8 mouse cellular contexts compared by ENCODE assay signal in genomic region chr10:80754594-80755290, GRCm38 (mm10). TPM values are rescaled to one million over a fixed set of nuclear protein-coding genes. Genes with fewer than 3 reads are reported as not detected.
DNase-seq lines count a peak whose midpoint lies in the region; ATAC-seq and TF ChIP-seq lines count a peak whose summit lies in the region.

Gene Dot1l, plus strand, starts transcription at chr10:80755206.

- H3K4me3 ChIP-seq in CH12.LX (replicated peaks in 1 of 3; ENCODE audit: low read depth in 2 of 3, low read length in 2 of 3, poor library complexity in 1 of 3): peak within 1 kb of the TSS; percentile 93 to 98 (median 96)
- H3K4me3 ChIP-seq in forebrain, embryonic 12.5 days (replicated peaks): peak within 1 kb of the TSS; percentile 99
- peak within 1 kb of the TSS; percentile 96 for H3K4me3 ChIP-seq in heart, postnatal 0 days (ENCODE audit: low read depth, low read length)
- peak within 1 kb of the TSS; percentile 97 for H3K4me3 ChIP-seq in liver, embryonic 16.5 days (ENCODE audit: low read depth, low read length)
- H3K4me3 ChIP-seq in neural tube, embryonic 13.5 days: peak within 1 kb of the TSS; percentile 57
- peak within 1 kb of the TSS; percentile 91 for H3K4me3 ChIP-seq in testis, adult 2 months (ENCODE audit: control insufficient read depth, low read depth, low read length)

- peak; percentile 91 for ATAC-seq in forebrain, embryonic 12.5 days (ENCODE audit: low FRiP score)
- peak; percentile 83 for ATAC-seq in heart, postnatal 0 days (ENCODE audit: insufficient read depth, low read depth)
- peak; percentile 95 for ATAC-seq in liver, embryonic 16.5 days (ENCODE audit: low read depth)
- ATAC-seq in neural tube, embryonic 13.5 days (ENCODE audit: low read depth): peak; percentile 90

- H3K27ac ChIP-seq in CH12.LX (ENCODE audit: insufficient read depth, low read depth): peak within 1 kb of the TSS; percentile 38
- H3K27ac ChIP-seq in forebrain, embryonic 12.5 days: peak within 1 kb of the TSS; percentile 86
- H3K27ac ChIP-seq in heart, postnatal 0 days (ENCODE audit: low read depth): peak within 1 kb of the TSS; percentile 87
- peak within 1 kb of the TSS; percentile 82 for H3K27ac ChIP-seq in liver, embryonic 16.5 days (ENCODE audit: low read length)
- H3K27ac ChIP-seq in neural tube, embryonic 13.5 days (replicated peaks): peak within 1 kb of the TSS; percentile 89
- peak within 1 kb of the TSS; percentile 94 for H3K27ac ChIP-seq in testis, adult 2 months (ENCODE audit: control insufficient read depth, insufficient read depth, low read depth, low read length)

- TF ChIP-seq RAD21 in CH12.LX (IDR thresholded peaks at IDR 0.05; ENCODE audit: low read depth, low read length): no peak

- H3K27me3 ChIP-seq in CH12.LX (replicated peaks): no peaks in the 10 kb centered on the region
- no peaks in the 10 kb centered on the region for H3K27me3 ChIP-seq in forebrain, embryonic 12.5 days
- H3K27me3 ChIP-seq in heart, postnatal 0 days (ENCODE audit: control insufficient read depth, insufficient read depth, low read length): no peaks in the 10 kb centered on the region
- no peaks in the 10 kb centered on the region for H3K27me3 ChIP-seq in liver, embryonic 16.5 days (ENCODE audit: control insufficient read depth, insufficient read depth, low read depth, low read length)
- no peaks in the 10 kb centered on the region for H3K27me3 ChIP-seq in neural tube, embryonic 13.5 days
- no peaks in the 10 kb centered on the region for H3K27me3 ChIP-seq in testis, adult 2 months (ENCODE audit: control insufficient read depth, insufficient read depth, low read length)

- DNase-seq in CH12.LX (ENCODE audit: extremely low read depth): peak; percentile 94
- peak; percentile 91 for DNase-seq in c-Kit-positive CD71-positive TER-119-negative erythroid progenitor cells, embryonic 14.5 days (ENCODE audit: low read depth)
- DNase-seq in heart, postnatal 0 days (ENCODE audit: low spot score): peak; percentile 97
- DNase-seq in kidney, postnatal 4 days: peak; percentile 99 to 100

- H3K4me2 ChIP-seq in CH12.LX (ENCODE audit: insufficient read depth, low read depth, poor library complexity, severe bottlenecking): peak within 1 kb of the TSS; percentile 52
- H3K4me2 ChIP-seq in forebrain, embryonic 12.5 days: peak within 1 kb of the TSS; percentile 98
- H3K4me2 ChIP-seq in heart, postnatal 0 days (ENCODE audit: low read depth, low read length): peak within 1 kb of the TSS; percentile 93
- peak within 1 kb of the TSS; percentile 76 for H3K4me2 ChIP-seq in liver, embryonic 16.5 days (ENCODE audit: low read depth, low read length)
- H3K4me2 ChIP-seq in neural tube, embryonic 13.5 days: peak within 1 kb of the TSS; percentile 99

- peak within 1 kb of the TSS; percentile 96 for H3K9ac ChIP-seq in CH12.LX (ENCODE audit: insufficient read depth, low read depth)
- H3K9ac ChIP-seq in forebrain, embryonic 12.5 days: peak within 1 kb of the TSS; percentile 98
- H3K9ac ChIP-seq in heart, postnatal 0 days (replicated peaks; ENCODE audit: low read depth, low read length): peak within 1 kb of the TSS; percentile 97
- H3K9ac ChIP-seq in liver, embryonic 16.5 days (ENCODE audit: low read depth, low read length): peak within 1 kb of the TSS; percentile 94
- peak within 1 kb of the TSS; percentile 86 for H3K9ac ChIP-seq in neural tube, embryonic 13.5 days

- in situ Hi-C loops in CH12.LX (cut with MboI; ENCODE audit: low pct_ligation_motif_present, low pct_unique_long_range_greater_than_20kb, low sequenced_read_pairs): no loop called here

- H3K9me3 ChIP-seq in CH12.LX (replicated peaks; ENCODE audit: low read length): no peaks in the 10 kb centered on the region
- H3K9me3 ChIP-seq in forebrain, embryonic 12.5 days: no peaks in the 10 kb centered on the region
- H3K9me3 ChIP-seq in heart, postnatal 0 days (replicated peaks; ENCODE audit: control insufficient read depth, low read length): no peaks in the 10 kb centered on the region
- H3K9me3 ChIP-seq in liver, embryonic 16.5 days (replicated peaks; ENCODE audit: control insufficient read depth, low read length): no peaks in the 10 kb centered on the region
- H3K9me3 ChIP-seq in neural tube, embryonic 13.5 days: no peaks in the 10 kb centered on the region

- no peak for TF ChIP-seq CTCF in CH12.LX (conservative IDR thresholded peaks at IDR 0.05 in 1 of 2, IDR thresholded peaks at IDR 0.05 in 1 of 2; ENCODE audit: low read depth in 2 of 2, low read length in 2 of 2)
- no peak for TF ChIP-seq CTCF in heart, postnatal 0 days (IDR thresholded peaks at IDR 0.05; ENCODE audit: low read depth)
- TF ChIP-seq CTCF in testis, adult 2 months (IDR thresholded peaks at IDR 0.05; ENCODE audit: control insufficient read depth, insufficient read depth, insufficient replicate concordance, low read depth, low read length): no peak

- dilution Hi-C loops in CH12.LX (cut with MboI; ENCODE audit: extremely low pct_ligation_motif_present, extremely low pct_unique_long_range_greater_than_20kb, low sequenced_read_pairs): no loop called here

- H3K36me3 ChIP-seq in CH12.LX (replicated peaks in 1 of 2; ENCODE audit: control insufficient read depth in 1 of 2, insufficient read depth in 1 of 2, low read length in 1 of 2): peaks cover 0 to 22% of the 10 kb centered on the region in 2 experiments
- no peaks in the 10 kb centered on the region; the same call in 1 of the 2 replicates for H3K36me3 ChIP-seq in forebrain, embryonic 12.5 days (replicated peaks)
- H3K36me3 ChIP-seq in heart, postnatal 0 days (replicated peaks; ENCODE audit: control insufficient read depth, insufficient read depth, low read length): no peaks in the 10 kb centered on the region
- H3K36me3 ChIP-seq in liver, embryonic 16.5 days (ENCODE audit: control insufficient read depth, insufficient read depth): no peaks in the 10 kb centered on the region
- no peaks in the 10 kb centered on the region for H3K36me3 ChIP-seq in neural tube, embryonic 13.5 days
- no peaks in the 10 kb centered on the region for H3K36me3 ChIP-seq in testis, adult 2 months (ENCODE audit: control insufficient read depth, insufficient read depth, low read length)

- 2% methylated on average over 54 of the region's 57 CpGs for WGBS in forebrain, embryonic 12.5 days
- under 1% methylated on average over 48 of the region's 57 CpGs for WGBS in heart, postnatal 0 days
- under 1% methylated on average over 57 of the region's 57 CpGs for WGBS in liver, embryonic 16.5 days (ENCODE audit: insufficient replicate concordance)
- WGBS in neural tube, embryonic 13.5 days: 2% methylated on average over 56 of the region's 57 CpGs

- no peak for TF ChIP-seq EP300 in CH12.LX (IDR thresholded peaks at IDR 0.05; ENCODE audit: low read length)
- TF ChIP-seq EP300 in heart, postnatal 0 days (IDR thresholded peaks at IDR 0.05; ENCODE audit: low read depth): peak; percentile 74; the same call in 1 of the 2 replicates

- H3K4me1 ChIP-seq in CH12.LX (ENCODE audit: control insufficient read depth in 1 of 2, insufficient read depth in 2 of 2): peaks cover 28 to 57% of the 10 kb centered on the region in 2 experiments
- H3K4me1 ChIP-seq in forebrain, embryonic 12.5 days: peaks cover 52% of the 10 kb centered on the region
- H3K4me1 ChIP-seq in heart, postnatal 0 days (ENCODE audit: control insufficient read depth, insufficient read depth): peaks cover 49% of the 10 kb centered on the region
- peaks cover 51% of the 10 kb centered on the region for H3K4me1 ChIP-seq in liver, embryonic 16.5 days (ENCODE audit: control insufficient read depth, low read depth, low read length)
- peaks cover 60% of the 10 kb centered on the region for H3K4me1 ChIP-seq in neural tube, embryonic 13.5 days (replicated peaks)
- H3K4me1 ChIP-seq in testis, adult 2 months (ENCODE audit: control insufficient read depth, insufficient read depth, low read length): peaks cover 41% of the 10 kb centered on the region

- TF ChIP-seq POLR2A in CH12.LX (IDR thresholded peaks at IDR 0.05; ENCODE audit: low read depth, low read length): peak; percentile 87
- TF ChIP-seq POLR2A in testis, adult 2 months (IDR thresholded peaks at IDR 0.05; ENCODE audit: control insufficient read depth, low read depth, low read length): peak; percentile 79

- peaks cover 45% of the 10 kb centered on the region for H3K79me2 ChIP-seq in CH12.LX (replicated peaks; ENCODE audit: control insufficient read depth, extremely low read depth, insufficient read depth, poor library complexity, severe bottlenecking)

TF ChIP-seq in CH12.LX, 34 proteins besides CTCF, POLR2A, EP300 and RAD21 (continues in another document):
- TF ChIP-seq KAT2A (IDR thresholded peaks at IDR 0.05; ENCODE audit: insufficient replicate concordance, low read length) (0 out of 2 replicates have a peak, but pooled peaks have one; percentile 45), MAZ (IDR thresholded peaks at IDR 0.05; ENCODE audit: low read depth, low read length) (0 out of 2 replicates have a peak, but pooled peaks have one; percentile 36), RCOR1 (conservative IDR thresholded peaks at IDR 0.05; ENCODE audit: low read depth, low read length) (no peak), CHD1 (IDR thresholded peaks at IDR 0.05; ENCODE audit: low read depth, low read length) (peak; percentile 46; the same call in 1 of the 2 replicates), TBP (conservative IDR thresholded peaks at IDR 0.05; ENCODE audit: low read depth, low read length) (peak; percentile 53; the same call in 1 of the 2 replicates), CHD2 (IDR thresholded peaks at IDR 0.05; ENCODE audit: low read length) (0 out of 2 replicates have a peak, but pooled peaks have one; percentile 37), JUND (conservative IDR thresholded peaks at IDR 0.05; ENCODE audit: low read depth, low read length) (no peak), JUN (IDR thresholded peaks at IDR 0.05; ENCODE audit: insufficient read depth, low read depth, low read length) (no peak), IRF4 (IDR thresholded peaks at IDR 0.05; ENCODE audit: low read depth, low read length) (peak; percentile 78), MYC (IDR thresholded peaks at IDR 0.05; ENCODE audit: low read depth, low read length) (no peak), MAX (IDR thresholded peaks at IDR 0.05; ENCODE audit: low read length) (peak; percentile 2; the same call in 1 of the 2 replicates), MAFK (IDR thresholded peaks at IDR 0.05; ENCODE audit: insufficient replicate concordance, low read length) (no peak)

RNA-seq across cellular contexts. Expression of gene Dot1l, which starts in this region (rescaled TPM):
- total RNA-seq in CH12.LX (2012; rRNA removed) (13.3 and 15.5 TPM in 2 replicates), CH12.LX (2014; rRNA removed) (2.7 and 3.3 TPM in 2 replicates)
- polyA plus RNA-seq in CH12.LX (2012; ENCODE audit: insufficient read length, low read depth): 30.9 and 43.8 TPM in 2 replicates
- polyA plus RNA-seq in forebrain, embryonic 12.5 days (2016; fragmentation: Nextera tagmentation; extraction: Ambion mirVana): 27.6 and 28.2 TPM in 2 replicates
- total RNA-seq in heart, postnatal 0 days (2014; rRNA removed; ENCODE audit: low replicate concordance): 19.4 and 32.8 TPM in 2 replicates
- polyA plus RNA-seq in heart, postnatal 0 days (2015; fragmentation: Nextera tagmentation; extraction: Ambion mirVana): 13.1 and 14.0 TPM in 2 replicates
- polyA plus RNA-seq in liver, embryonic 16.5 days (2015; fragmentation: Nextera tagmentation; extraction: Ambion mirVana): 6.0 and 7.5 TPM in 2 replicates
- polyA plus RNA-seq in neural tube, embryonic 13.5 days (2015; fragmentation: Nextera tagmentation; extraction: Ambion mirVana): 16.4 and 19.5 TPM in 2 replicates
- polyA plus RNA-seq in testis, adult 2 months (2012; rRNA removed): 168 and 189 TPM in 2 replicates

Comparison
In these comparisons a context has a peak if more than half of its experiments do, and no peak if none do; other contexts are left out.
1. Peak in every context shown above with its lines: DNase-seq, ATAC-seq, H3K4me3 ChIP-seq and H3K27ac ChIP-seq.
2. H3K27ac ChIP-seq: peak in every context shown above with its lines; median percentile 94 in testis, adult 2 months; 89 in neural tube, embryonic 13.5 days; 87 in heart, postnatal 0 days; 86 in forebrain, embryonic 12.5 days; 82 in liver, embryonic 16.5 days; 38 in CH12.LX.